Mouse (Mus musculus) liver, embryonic 11.5 days (tissue): ENCODE data around the gene Camk2n2. TPM values are rescaled to one million over a fixed set of nuclear protein-coding genes. Genes with fewer than 3 reads are reported as not detected.
"Not testable (repeated sequence)": the region's sequence is repeated elsewhere in the genome, so short reads cannot be mapped to it uniquely, and the experiment has no call there.

ENCODE experiments used
- ATAC-seq: fragments of 200-750 bp; cut with Nextera tagmentation; replicated peaks from 2 replicates; pipeline ENCODE4 v1.8.0; 2017; ENCODE audit warnings: moderate number of reproducible peaks, mild to moderate bottlenecking, moderate TSS enrichment, moderate library complexity; ENCODE audit not compliant: low FRiP score
- DNase-seq: peaks from one replicate; pipeline ENCODE4 v3.0.0-alpha.2; 2017; ENCODE audit warnings: low spot score
- H3K27ac ChIP-seq: fragments of 300-500 bp; sonication (generic); 2 replicates; pipeline ENCODE4 v1.5.1; 2014; ENCODE audit warnings: mild to moderate bottlenecking, low read depth, low read length, control low read depth
- H3K27me3 ChIP-seq: fragments of 300-500 bp; sonication (generic); replicated peaks from 2 replicates; pipeline ENCODE4 v1.6.1; 2014; ENCODE audit warnings: low read length, mixed read lengths; ENCODE audit not compliant: control insufficient read depth, insufficient read depth
- H3K36me3 ChIP-seq: fragments of 300-500 bp; sonication (generic); 2 replicates; pipeline ENCODE4 v1.6.1; 2014; ENCODE audit warnings: mild to moderate bottlenecking, low read length, moderate library complexity, mixed read lengths; ENCODE audit not compliant: control insufficient read depth, insufficient read depth
- H3K4me1 ChIP-seq: fragments of 300-500 bp; sonication (generic); replicated peaks from 2 replicates; pipeline ENCODE4 v1.6.1; 2014; ENCODE audit warnings: low read length, mixed read lengths; ENCODE audit not compliant: control insufficient read depth, insufficient read depth
- H3K4me2 ChIP-seq: fragments of 300-500 bp; sonication (generic); 2 replicates; pipeline ENCODE4 v1.6.1; 2014; ENCODE audit warnings: mild to moderate bottlenecking, control low read depth, moderate library complexity
- H3K4me3 ChIP-seq: fragments of 300-500 bp; sonication (generic); 2 replicates; pipeline ENCODE4 v1.5.1; 2014; ENCODE audit warnings: low read depth, low read length, control low read depth
- H3K9ac ChIP-seq: fragments of 300-500 bp; sonication (generic); 2 replicates; pipeline ENCODE4 v1.6.1; 2014; ENCODE audit warnings: low read depth, low read length, control low read depth
- H3K9me3 ChIP-seq: fragments of 300-500 bp; sonication (generic); 2 replicates; pipeline ENCODE4 v1.6.1; 2016; ENCODE audit warnings: low read length, inconsistent platforms, mixed read lengths; ENCODE audit not compliant: control insufficient read depth
- WGBS: fragments of 180-500 bp; shearing (Covaris S2); extraction: QIAGEN DNeasy Blood & Tissue Kit; methylation state at CpG from one replicate; pipeline ENCODE4 v1.1.7; 2014; 5-methylcytosine and 5-hydroxymethylcytosine counted together
- polyA plus RNA-seq: library from polyadenylated mRNA; unstranded; fragments of >200 nt; fragmentation: Nextera tagmentation; extraction: Ambion mirVana; gene quantifications from 2 replicates; pipeline ENCODE4 v1.2.1, GENCODE M21; 2014

Gene Camk2n2
- 0.47 and 0.59 TPM in 2 replicates for polyA plus RNA-seq

GRCm38 (mm10) chr16:20621191-20621990, at the start of gene Camk2n2:
Gene Camk2n2, minus strand, starts transcription at chr16:20621287.
- peaks cover 30% of the 10 kb centered on the region for H3K4me1 ChIP-seq
- H3K36me3 ChIP-seq, result peaks cover 2% of the 10 kb centered on the region; the same call in 1 of the 2 replicates
- ATAC-seq (peak; percentile 61), DNase-seq (peak; percentile 75)
- H3K4me2 ChIP-seq, result peak within 1 kb of the TSS; percentile 99
- WGBS, result under 1% methylated on average over 81 of the region's 92 CpGs
- no peaks in the 10 kb centered on the region for H3K9me3 ChIP-seq
- peak within 1 kb of the TSS; percentile 73 for H3K4me3 ChIP-seq
- peaks cover 55% of the 10 kb centered on the region for H3K27me3 ChIP-seq
- peak within 1 kb of the TSS; percentile 67 for H3K9ac ChIP-seq
- peak within 1 kb of the TSS; percentile 32; the same call in 1 of the 2 replicates for H3K27ac ChIP-seq

DNA sequence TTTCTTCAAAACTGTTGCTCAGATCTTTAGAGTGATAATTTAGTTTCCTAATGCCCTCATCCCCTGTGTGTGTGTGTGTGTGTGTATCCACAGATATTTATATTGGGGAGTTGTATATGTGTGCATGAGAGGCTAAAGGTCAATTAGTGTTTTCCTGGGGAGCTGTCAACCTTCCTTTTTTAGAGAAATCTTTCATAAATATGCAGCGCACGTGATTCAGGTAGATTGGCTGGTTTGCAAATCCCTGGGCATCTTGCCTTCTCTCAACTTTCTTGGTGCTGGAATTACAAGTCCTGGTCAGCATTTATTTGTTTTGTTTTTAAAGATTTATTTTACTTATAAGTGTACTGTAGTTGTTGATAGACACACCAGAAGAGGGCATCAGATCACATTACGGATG, 49.2 kb upstream of the Camk2n2 start:
- no peak overlapping the region for H3K4me3 ChIP-seq
- no peak overlapping the region for H3K27ac ChIP-seq
- 90% methylated on average over 3 of the region's 3 CpGs for WGBS
- no peaks in the 10 kb centered on the region for H3K9me3 ChIP-seq
- peaks cover 21% of the 10 kb centered on the region for H3K4me1 ChIP-seq
- no peak for DNase-seq
- H3K27me3 ChIP-seq, result no peaks in the 10 kb centered on the region
- no peak overlapping the region for H3K4me2 ChIP-seq
- H3K9ac ChIP-seq, result no peak overlapping the region
- H3K36me3 ChIP-seq, result peaks cover 7% of the 10 kb centered on the region; the same call in 1 of the 2 replicates
- ATAC-seq, result no peak

DNA sequence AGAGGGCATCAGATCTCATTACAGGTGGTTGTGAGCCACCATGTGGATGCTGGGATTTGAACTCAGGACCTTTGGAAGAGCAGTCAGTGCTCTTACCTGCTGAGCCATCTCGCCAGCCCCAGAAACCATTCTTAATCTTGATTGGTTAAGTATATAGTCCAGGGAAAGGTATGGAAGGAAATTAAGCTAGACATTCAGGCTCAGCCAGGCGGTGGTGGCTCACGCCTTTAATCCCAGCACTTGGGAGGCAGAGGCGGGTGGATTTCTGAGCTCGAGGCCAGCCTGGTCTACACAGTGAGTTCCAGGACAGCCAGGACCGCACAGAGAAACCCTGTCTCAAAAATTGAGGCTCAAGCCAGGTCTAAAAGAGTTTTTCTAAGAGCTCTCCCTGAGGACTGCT, 46.9 kb upstream of the Camk2n2 start, which contains the start of gene Eif4g1:
Gene Eif4g1 (plus strand): TSS at position 301 of the 400 bp plus-strand sequence.
- H3K4me3 ChIP-seq, H3K9ac ChIP-seq, H3K9me3 ChIP-seq, H3K36me3 ChIP-seq, H3K27ac ChIP-seq, DNase-seq, H3K4me2 ChIP-seq, H3K4me1 ChIP-seq, H3K27me3 ChIP-seq, ATAC-seq: not testable (repeated sequence)
- 84% methylated on average over 4 of the region's 6 CpGs for WGBS

DNA sequence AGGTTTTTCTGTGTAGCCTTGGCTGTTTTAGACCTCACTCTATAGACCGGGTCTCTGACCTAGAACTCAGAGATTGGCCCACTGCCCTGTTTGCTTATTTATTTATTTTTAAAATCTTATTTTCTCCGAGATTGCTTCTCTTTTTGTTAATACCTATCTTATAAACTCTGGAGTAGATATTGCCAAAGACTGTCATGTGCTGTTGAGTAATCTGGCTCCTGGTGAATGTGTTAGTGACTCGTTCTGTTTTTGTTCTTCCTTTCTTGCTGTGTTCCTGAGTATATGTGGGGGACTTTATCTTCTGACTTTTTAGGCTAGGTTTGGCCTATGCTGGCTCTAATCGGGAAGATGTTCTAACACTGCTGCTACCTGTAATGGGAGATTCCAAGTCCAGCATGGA, 36.6 kb upstream of the Camk2n2 start:
- Histone ChIP-seq H3K36me3 (peaks cover 63% of the 10 kb centered on the region), H3K9me3 (no peaks in the 10 kb centered on the region), H3K27ac (no peak overlapping the region), H3K9ac (no peak overlapping the region), H3K4me2 (no peak overlapping the region), H3K4me3 (no peak overlapping the region), H3K4me1 (peaks cover 5% of the 10 kb centered on the region), H3K27me3 (no peaks in the 10 kb centered on the region)
- no peak for ATAC-seq
- no peak for DNase-seq
- WGBS, result 88% methylated on average over 4 of the region's 4 CpGs

DNA sequence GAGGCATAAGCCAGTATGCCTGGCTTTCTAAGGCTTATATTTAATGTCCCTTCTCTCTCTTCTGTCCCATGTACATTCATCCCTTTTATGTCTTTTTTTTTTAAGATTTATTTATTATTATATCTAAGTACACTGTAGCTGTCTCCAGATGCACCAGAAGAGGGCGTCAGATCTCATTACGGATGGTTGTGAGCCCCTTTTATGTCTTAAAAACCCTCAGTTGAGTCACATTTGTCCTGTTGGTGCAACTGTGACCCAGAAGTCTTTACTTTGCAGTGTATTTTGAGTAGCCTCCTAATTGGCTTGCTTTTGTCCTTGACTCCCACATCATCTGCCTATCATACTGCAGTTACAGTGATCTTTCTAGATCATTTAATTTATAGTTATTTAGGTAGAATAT, 32.2 kb upstream of the Camk2n2 start:
- Histone ChIP-seq H3K27me3 (no peaks in the 10 kb centered on the region), H3K4me3 (peak overlapping the region; percentile 1; the same call in 1 of the 2 replicates), H3K9ac (no peak overlapping the region), H3K4me2 (peak overlapping the region; percentile 95; the same call in 1 of the 2 replicates), H3K27ac (no peak overlapping the region), H3K4me1 (peaks cover 10% of the 10 kb centered on the region), H3K36me3 (peaks cover 31% of the 10 kb centered on the region), H3K9me3 (no peaks in the 10 kb centered on the region)
- 63% methylated on average over 2 of the region's 2 CpGs for WGBS
- ATAC-seq (no peak), DNase-seq (no peak)

DNA sequence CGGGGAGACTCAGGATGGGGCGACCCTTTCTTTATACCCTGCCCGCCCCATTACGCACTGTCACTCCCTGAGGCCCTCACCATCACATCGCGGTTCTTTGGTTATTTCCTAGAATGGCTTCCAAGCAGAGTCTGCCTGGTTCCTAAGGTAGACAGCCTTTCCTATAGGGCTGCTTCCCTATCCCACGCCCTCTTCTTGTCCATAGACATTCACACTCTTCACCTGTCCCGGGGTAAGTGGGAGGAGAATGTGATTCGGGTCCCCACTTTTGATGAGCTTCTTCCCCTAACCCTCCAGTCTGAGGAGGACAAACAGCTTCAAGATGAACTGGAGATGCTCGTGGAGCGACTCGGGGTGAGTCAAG, 30.8 kb upstream of the Camk2n2 start:
- H3K36me3 ChIP-seq, result peaks cover 19% of the 10 kb centered on the region
- H3K9me3 ChIP-seq, result no peaks in the 10 kb centered on the region
- DNase-seq, result no peak
- H3K27me3 ChIP-seq, result no peaks in the 10 kb centered on the region
- H3K4me3 ChIP-seq, result peak overlapping the region; percentile 90
- H3K27ac ChIP-seq, result peak overlapping the region; percentile 40; the same call in 1 of the 2 replicates
- peak overlapping the region; percentile 79 for H3K9ac ChIP-seq
- 10% methylated on average over 12 of the region's 12 CpGs for WGBS
- peak overlapping the region; percentile 95 for H3K4me2 ChIP-seq
- H3K4me1 ChIP-seq, result peaks cover 10% of the 10 kb centered on the region
- no peak for ATAC-seq

DNA sequence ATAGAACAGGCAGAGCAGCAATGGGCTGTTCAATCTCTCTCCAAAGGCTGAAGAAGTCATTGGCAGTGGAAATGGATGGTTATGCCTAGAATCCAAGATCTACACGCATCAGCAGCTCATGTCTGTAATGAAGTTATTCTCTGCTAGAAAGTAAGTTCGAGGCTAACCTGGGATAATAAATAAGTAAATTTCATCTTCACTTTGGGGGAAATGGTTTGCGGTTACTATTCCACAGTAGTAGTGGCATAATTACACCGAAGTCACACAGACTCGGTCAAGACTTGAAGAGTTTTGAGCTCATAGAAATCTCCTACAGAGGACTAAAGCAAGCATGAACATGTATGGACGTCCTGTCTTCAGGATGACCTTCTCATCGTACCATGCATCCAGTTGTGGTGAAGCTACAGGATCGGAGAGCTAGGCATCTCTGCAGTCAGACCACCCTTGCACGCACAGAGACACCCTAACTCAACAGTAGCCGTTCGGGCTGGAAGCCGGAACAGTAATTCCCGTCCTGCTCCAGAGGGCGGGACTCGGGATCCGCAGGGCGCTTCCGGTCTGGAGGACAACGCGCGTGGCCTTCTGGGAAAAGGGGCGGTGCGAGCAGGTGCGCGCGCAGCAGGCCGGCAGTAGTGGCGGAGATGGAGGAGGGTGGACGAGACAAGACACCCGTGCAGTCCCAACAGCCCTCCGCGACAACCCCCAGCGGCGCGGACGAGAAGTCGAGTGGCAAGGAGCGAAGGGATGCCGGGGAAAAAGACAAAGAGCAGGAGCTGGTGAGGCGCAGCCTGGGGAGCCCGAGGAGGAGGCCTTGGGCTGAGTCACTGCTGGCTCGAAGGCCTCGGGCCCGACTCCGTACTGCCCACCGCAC, 30.2 kb upstream of the Camk2n2 start, which contains the start of gene Psmd2:
Gene Psmd2 (plus strand): TSS at position 577 of the 871 bp plus-strand sequence.
- H3K27me3 ChIP-seq, result no peaks in the 10 kb centered on the region
- H3K4me1 ChIP-seq, result peaks cover 10% of the 10 kb centered on the region
- no peaks in the 10 kb centered on the region for H3K9me3 ChIP-seq
- WGBS, result 2% methylated on average over 46 of the region's 46 CpGs
- peak within 1 kb of the TSS; percentile 40; the same call in 1 of the 2 replicates for H3K27ac ChIP-seq
- H3K9ac ChIP-seq, result peak within 1 kb of the TSS; percentile 79
- peaks cover 12% of the 10 kb centered on the region for H3K36me3 ChIP-seq
- peak within 1 kb of the TSS; percentile 90 for H3K4me3 ChIP-seq
- DNase-seq, result peak; percentile 98
- ATAC-seq, result peak; percentile 93
- H3K4me2 ChIP-seq, result peak within 1 kb of the TSS; percentile 95

DNA sequence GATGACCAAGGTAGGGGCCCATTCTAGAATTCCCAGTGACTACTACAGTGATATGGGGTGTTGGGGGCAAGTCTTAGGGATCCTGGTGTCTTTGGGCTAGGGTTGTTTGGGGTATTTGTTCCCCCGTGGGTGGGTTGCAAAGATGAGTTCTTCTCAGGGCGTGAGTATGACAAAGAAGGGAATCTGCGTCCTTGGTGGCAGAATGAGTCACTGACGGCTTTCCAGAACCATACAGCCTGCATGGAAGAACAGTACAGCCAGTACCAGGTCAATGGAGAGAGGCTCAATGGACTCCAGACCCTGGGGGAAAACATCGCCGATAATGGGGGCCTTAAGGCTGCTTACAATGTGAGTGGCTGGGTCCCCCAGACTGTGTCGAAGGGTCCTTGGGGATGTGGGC, 22.8 kb upstream of the Camk2n2 start:
- Histone ChIP-seq H3K36me3 (no peaks in the 10 kb centered on the region), H3K4me3 (no peak overlapping the region), H3K9me3 (no peaks in the 10 kb centered on the region), H3K27ac (no peak overlapping the region), H3K27me3 (no peaks in the 10 kb centered on the region), H3K4me2 (no peak overlapping the region), H3K9ac (no peak overlapping the region), H3K4me1 (no peaks in the 10 kb centered on the region)
- 68% methylated on average over 7 of the region's 7 CpGs for WGBS
- DNase-seq (no peak), ATAC-seq (no peak)
